Mouse (Mus musculus): ENCODE measurements around the gene Irs4. TPM values are rescaled to one million over a fixed set of nuclear protein-coding genes. Genes with fewer than 3 reads are reported as not detected.

Irs4 gene
- polyA plus RNA-seq (2012): not detected in 2 replicates

DNA sequence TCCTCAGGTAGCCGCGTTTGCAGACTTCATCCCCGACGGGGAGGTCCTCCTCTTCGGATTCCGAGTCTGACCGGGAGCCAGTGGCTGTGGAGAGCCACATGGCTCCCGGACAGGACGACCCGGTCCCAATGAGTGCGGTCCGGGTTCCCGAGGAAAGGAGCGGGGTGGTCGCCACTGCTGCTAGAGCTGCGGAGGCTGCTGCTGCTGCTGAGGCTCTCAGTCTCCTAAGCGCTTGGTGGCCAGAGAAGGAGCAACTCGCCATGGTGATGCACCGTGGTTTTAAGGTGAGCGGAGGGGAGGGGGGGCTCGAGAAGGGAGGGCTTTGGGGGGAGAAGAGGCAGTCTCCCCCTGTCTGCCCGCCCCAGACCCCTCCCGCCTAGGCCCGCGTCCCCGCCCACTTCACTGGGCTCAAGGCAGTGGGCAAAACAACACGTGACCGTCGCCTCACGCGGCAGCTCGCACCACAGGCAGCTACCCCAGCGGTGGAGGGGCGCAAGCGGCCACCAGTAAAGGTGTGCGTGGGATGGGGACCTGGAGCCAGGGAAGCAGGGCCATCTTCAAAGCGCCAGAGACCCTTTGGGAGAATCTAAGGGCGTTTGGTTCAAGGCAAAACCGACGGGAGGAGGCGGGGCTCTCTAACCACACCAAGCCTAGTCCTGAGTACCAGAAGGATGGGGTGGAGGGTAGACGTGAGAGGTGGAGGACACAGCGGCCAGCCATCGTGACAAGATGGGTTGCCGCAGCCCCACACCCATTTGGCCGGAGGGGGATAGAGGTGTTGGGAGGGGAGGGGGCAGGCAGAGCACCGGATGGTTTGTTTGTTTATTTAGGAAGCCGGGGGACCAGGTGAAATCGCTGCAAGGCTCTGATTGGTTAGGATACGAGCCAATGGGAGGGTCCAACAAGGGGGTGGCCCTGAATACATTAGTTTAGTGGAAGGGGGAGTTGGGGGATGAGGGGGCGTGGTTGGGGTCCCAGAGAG lies at the start of gene Irs4:
Gene Irs4 (minus strand): TSS at position 327 of the 982 bp plus-strand sequence.
- TF ChIP-seq GATA1 (IDR thresholded peaks at IDR 0.05; ENCODE audit: low read length): no peak

DNA sequence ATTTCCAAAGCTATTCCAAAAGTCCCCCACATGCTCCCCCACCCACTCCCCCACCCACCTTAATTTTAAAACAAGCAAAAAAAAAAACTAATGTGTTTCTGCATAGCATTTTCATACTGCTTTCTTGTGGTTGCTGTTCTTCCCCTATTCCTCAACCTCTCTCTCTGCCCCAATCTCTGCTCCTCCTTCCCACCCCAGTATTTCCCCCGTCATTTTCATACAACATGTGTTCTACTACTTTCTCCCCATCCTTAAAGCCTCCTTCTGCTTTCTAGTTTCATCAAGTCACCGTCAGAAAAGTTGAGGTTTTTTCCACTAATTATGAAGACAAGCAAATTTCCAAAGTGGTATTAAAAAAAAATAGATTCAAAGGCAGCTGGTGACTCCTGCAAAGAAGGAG lies 25.3 kb upstream of the Irs4 start:
- no peak for TF ChIP-seq GATA1 (IDR thresholded peaks at IDR 0.05; ENCODE audit: low read length)

GRCm38 (mm10) chrX:141729570-141729969 lies 4.5 kb upstream of the Irs4 start:
- TF ChIP-seq GATA1 (IDR thresholded peaks at IDR 0.05; ENCODE audit: low read length): no peak

DNA sequence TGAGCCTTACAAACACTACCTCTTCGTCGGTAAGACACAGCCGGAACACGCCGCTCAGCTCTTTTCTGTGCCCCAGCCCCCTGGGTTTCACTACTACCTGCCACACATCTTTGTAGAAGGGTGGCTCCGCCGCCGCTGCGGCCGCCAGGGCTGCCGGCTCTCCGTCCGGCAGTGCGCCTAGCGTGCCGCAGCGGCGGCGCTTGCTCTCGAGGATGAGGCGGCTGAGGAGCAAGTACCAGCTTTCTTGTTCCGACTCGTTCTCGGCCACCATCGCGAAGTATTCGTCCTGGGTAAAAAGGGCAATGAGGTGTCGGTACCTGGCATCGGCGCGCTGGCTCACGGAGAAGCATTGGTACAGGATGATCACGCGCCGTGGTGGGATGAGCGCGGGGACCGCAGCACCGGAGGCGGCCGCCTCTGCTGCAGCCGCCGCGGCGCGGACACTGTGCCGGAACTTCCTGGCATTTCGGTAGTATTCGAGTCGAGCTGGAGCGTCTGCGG lies 622 bp downstream of the Irs4 start:
- no peak for TF ChIP-seq GATA1 (IDR thresholded peaks at IDR 0.05; ENCODE audit: low read length)

GRCm38 (mm10) chrX:141723936-141724335 lies 1.1 kb downstream of the Irs4 start:
- TF ChIP-seq GATA1 (IDR thresholded peaks at IDR 0.05; ENCODE audit: low read length): no peak

- TF ChIP-seq GATA1 (IDR thresholded peaks at IDR 0.05; ENCODE audit: low read length): no peak
Measured at GRCm38 (mm10) chrX:141721725-141722124, 3.3 kb downstream of the Irs4 start.

Other genes with a start within 250 kb of the Irs4 start
- not detected in 2 replicates for gene Col4a5, start 249.9 kb downstream of the Irs4 start, polyA plus RNA-seq (2012)
- not detected in 2 replicates for gene Gm15294, start 150.0 kb upstream of the Irs4 start, polyA plus RNA-seq (2012)

Measured in G1E-ER4 (cell line).